Mouse (Mus musculus) forebrain, postnatal 0 days (tissue): ENCODE measurements around the gene Pdgfa. TPM values are rescaled to one million over a fixed set of nuclear protein-coding genes. Genes with fewer than 3 reads are reported as not detected.

Source experiments
- ATAC-seq: fragments of 200-750 bp; cut with Nextera tagmentation; 2 replicates; pipeline ENCODE4 v1.8.0; 2017; ENCODE audit warnings: mild to moderate bottlenecking, moderate library complexity
- DNase-seq: peaks from one replicate; pipeline ENCODE4 v3.0.0-alpha.2; 2015
- H3K27ac ChIP-seq: fragments of 300-500 bp; sonication (generic); 2 replicates; pipeline ENCODE4 v1.5.1; 2014; ENCODE audit warnings: low read depth, mild to moderate bottlenecking, antibody characterized with exemption, low read length, moderate library complexity, mixed read lengths
- H3K27me3 ChIP-seq: fragments of 300-500 bp; sonication (generic); 2 replicates; pipeline ENCODE4 v1.6.1; 2014; ENCODE audit warnings: mild to moderate bottlenecking, low read length, mixed read lengths; ENCODE audit not compliant: insufficient read depth
- H3K36me3 ChIP-seq: fragments of 300-500 bp; sonication (generic); 2 replicates; pipeline ENCODE4 v1.6.1; 2014; ENCODE audit warnings: mild to moderate bottlenecking, moderate library complexity; ENCODE audit not compliant: insufficient read depth
- H3K4me1 ChIP-seq: fragments of 300-500 bp; sonication (generic); 2 replicates; pipeline ENCODE4 v1.6.1; 2014; ENCODE audit warnings: antibody characterized with exemption; ENCODE audit not compliant: insufficient read depth
- H3K4me2 ChIP-seq: fragments of 300-500 bp; sonication (generic); 2 replicates; pipeline ENCODE4 v1.6.1; 2014; ENCODE audit warnings: low read depth, mild to moderate bottlenecking, moderate library complexity
- H3K4me3 ChIP-seq: fragments of 300-500 bp; sonication (generic); 2 replicates; pipeline ENCODE4 v1.5.1; 2014; ENCODE audit warnings: low read depth, low read length, mixed read lengths
- H3K9ac ChIP-seq: fragments of 300-500 bp; sonication (generic); 2 replicates; pipeline ENCODE4 v1.6.1; 2014; ENCODE audit warnings: mild to moderate bottlenecking
- H3K9me3 ChIP-seq: fragments of 300-500 bp; sonication (generic); 2 replicates; pipeline ENCODE4 v1.6.1; 2016; ENCODE audit warnings: low read length
- CTCF ChIP-seq: sonication (generic); IDR thresholded peaks from 2 replicates; pipeline ENCODE4 v1.5.1; 2016; ENCODE audit warnings: antibody characterized with exemption, control low read depth, low read depth
- WGBS: fragments of 180-500 bp; shearing (Covaris S2); extraction: QIAGEN DNeasy Blood & Tissue Kit; methylation state at CpG from one replicate; pipeline ENCODE4 v1.1.7; 2014; 5-methylcytosine and 5-hydroxymethylcytosine counted together
- polyA plus RNA-seq: library from polyadenylated mRNA; unstranded; fragments of >200 nt; fragmentation: Nextera tagmentation; extraction: Ambion mirVana; gene quantifications from 2 replicates; pipeline ENCODE4 v1.2.1, GENCODE M21; 2015
- total RNA-seq: library from RNA; depleted of rRNA; stranded (reverse); fragments of >200 nt; gene quantifications from 2 replicates; pipeline ENCODE4 v1.2.3, GENCODE M21; 2014

Gene Pdgfa
- total and polyA plus RNA-seq, 2 experiments from 2014 or later: 47.8 to 57.8 TPM

GRCm38 (mm10) chr5:138944551-138944950, 52.6 kb downstream of the Pdgfa start:
- DNase-seq: no peak
- H3K4me2 ChIP-seq: no peak overlapping the region
- no peak overlapping the region for H3K9ac ChIP-seq
- no peak for TF ChIP-seq CTCF
- no peak overlapping the region for H3K4me3 ChIP-seq
- no peaks in the 10 kb centered on the region for H3K9me3 ChIP-seq
- no peak overlapping the region for H3K27ac ChIP-seq
- H3K36me3 ChIP-seq: no peaks in the 10 kb centered on the region
- WGBS: 90% methylated on average over 7 of the region's 7 CpGs
- H3K4me1 ChIP-seq: 0 out of 2 replicates have a peak, but pooled peaks cover 15% of the 10 kb centered on the region
- no peaks in the 10 kb centered on the region for H3K27me3 ChIP-seq
- ATAC-seq: no peak

DNA sequence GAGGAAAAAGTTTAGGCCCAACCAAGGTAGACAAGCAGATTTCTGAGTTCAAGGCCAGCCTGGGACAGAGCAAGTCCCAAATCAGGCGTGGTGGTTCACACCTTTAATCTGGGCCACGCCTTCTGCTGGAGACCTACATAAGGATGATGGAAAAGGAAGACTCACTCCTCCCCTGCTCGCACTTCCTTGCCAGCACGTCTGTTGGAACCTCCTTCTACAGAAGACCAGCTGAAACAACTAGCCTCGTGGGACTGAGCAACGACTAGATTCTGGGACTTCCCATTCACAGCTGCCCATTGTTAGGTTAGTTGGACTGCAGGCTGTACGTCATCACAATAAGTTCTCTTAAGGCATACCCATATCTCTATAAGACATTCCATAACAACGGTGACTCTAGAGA, 55.3 kb downstream of the Pdgfa start:
- H3K9me3 ChIP-seq: no peaks in the 10 kb centered on the region
- H3K9ac ChIP-seq: no peak overlapping the region
- H3K4me2 ChIP-seq: no peak overlapping the region
- ATAC-seq (no peak), DNase-seq (no peak)
- H3K27ac ChIP-seq: no peak overlapping the region
- H3K4me1 ChIP-seq: no peaks in the 10 kb centered on the region
- H3K27me3 ChIP-seq: no peaks in the 10 kb centered on the region
- no peak for TF ChIP-seq CTCF
- no peak overlapping the region for H3K4me3 ChIP-seq
- 84% methylated on average over 8 of the region's 8 CpGs for WGBS
- H3K36me3 ChIP-seq: no peaks in the 10 kb centered on the region

DNA sequence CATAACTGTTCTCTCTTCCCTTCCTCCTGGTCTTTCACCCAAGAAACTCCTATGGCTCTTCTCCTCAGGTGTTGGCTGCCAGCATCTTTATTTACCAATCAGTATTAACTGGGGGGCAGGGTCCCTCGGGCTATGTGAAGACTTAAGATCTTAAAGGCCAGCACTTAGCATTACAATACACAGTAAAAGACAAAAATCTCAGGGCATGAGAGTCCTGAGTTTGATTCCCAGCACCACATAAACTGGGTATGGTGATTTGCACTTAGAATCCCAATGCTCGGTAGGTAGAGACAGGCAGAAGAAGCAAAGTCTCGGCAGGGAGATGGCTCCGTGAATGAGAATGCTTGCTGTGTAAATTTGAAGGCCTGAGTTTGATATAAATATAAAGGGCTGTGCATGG, 56.6 kb downstream of the Pdgfa start:
- ATAC-seq: no peak
- no peak overlapping the region for H3K9ac ChIP-seq
- no peak for DNase-seq
- no peaks in the 10 kb centered on the region for H3K4me1 ChIP-seq
- 78% methylated on average over 4 of the region's 4 CpGs for WGBS
- no peak overlapping the region for H3K27ac ChIP-seq
- H3K27me3 ChIP-seq: no peaks in the 10 kb centered on the region
- no peak overlapping the region for H3K4me3 ChIP-seq
- no peaks in the 10 kb centered on the region for H3K36me3 ChIP-seq
- TF ChIP-seq CTCF: no peak
- no peaks in the 10 kb centered on the region for H3K9me3 ChIP-seq
- H3K4me2 ChIP-seq: no peak overlapping the region

DNA sequence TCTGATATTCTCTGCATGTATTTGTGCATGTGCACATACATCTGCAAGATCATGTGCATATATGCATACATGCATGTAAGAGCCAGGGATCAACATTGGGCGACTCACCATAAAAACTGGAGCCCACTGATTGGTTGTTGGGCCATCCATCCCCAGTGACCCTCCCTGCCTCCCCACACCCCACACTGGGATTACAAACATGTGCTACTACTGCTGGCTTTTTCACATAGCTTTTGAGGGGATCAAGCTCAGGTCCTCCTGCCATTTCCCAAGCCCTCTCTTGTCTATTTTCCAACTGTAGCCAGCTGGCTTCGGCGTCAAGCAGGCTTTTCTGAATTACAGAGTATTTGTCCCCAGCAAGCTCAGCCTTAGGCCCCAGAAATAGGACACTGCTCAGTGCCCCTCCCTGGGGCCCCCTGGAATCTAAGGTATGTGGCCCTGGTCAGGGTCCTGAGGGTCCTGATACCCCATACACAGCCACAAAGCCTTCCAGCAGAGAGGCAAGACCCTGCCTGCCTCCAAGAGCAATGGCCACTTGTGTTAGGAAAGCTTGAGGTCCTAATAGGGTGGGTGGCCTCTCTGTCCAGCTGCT, 58.5 kb downstream of the Pdgfa start:
- no peaks in the 10 kb centered on the region for H3K27me3 ChIP-seq
- H3K4me3 ChIP-seq: no peak overlapping the region
- H3K36me3 ChIP-seq: no peaks in the 10 kb centered on the region
- no peak for ATAC-seq
- H3K9me3 ChIP-seq: no peaks in the 10 kb centered on the region
- DNase-seq: no peak
- H3K4me1 ChIP-seq: no peaks in the 10 kb centered on the region
- WGBS: 68% methylated on average over 3 of the region's 3 CpGs
- no peak for TF ChIP-seq CTCF
- H3K4me2 ChIP-seq: no peak overlapping the region
- no peak overlapping the region for H3K27ac ChIP-seq
- no peak overlapping the region for H3K9ac ChIP-seq

DNA sequence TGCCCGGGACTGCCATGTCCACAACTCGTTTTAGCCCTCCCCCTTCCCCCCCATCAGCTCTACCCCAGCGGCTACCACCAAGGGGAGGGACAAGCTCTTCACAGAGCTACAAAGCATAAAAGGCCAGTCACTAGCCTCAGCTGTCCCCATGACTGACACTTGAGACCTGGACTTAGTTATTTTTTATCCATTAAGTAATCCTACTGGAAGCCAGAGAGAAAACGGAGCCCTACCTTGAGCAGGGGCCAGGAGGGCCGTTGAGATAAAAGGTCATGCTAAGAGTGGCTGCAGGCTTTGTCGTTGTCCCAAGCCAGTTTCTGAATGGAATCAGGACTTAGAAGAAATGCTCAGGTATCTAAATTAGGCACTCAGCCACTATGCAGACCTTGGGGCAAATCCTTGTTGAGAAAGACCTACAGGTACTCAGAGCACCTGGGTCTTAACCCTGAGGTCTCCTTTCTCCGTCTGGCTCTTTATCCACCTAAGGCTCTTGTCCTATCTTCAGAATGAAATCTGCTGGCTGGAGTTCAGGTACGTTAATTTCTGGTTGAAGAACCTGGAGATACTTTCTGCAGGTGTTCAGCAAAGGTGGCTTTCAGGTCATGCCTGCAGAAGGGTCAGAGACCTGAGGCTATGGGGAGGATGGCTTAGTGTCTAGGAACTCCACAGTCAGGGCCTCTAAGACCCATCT, 60.6 kb downstream of the Pdgfa start:
- 83% methylated on average over 8 of the region's 8 CpGs for WGBS
- H3K9ac ChIP-seq: no peak overlapping the region

DNA sequence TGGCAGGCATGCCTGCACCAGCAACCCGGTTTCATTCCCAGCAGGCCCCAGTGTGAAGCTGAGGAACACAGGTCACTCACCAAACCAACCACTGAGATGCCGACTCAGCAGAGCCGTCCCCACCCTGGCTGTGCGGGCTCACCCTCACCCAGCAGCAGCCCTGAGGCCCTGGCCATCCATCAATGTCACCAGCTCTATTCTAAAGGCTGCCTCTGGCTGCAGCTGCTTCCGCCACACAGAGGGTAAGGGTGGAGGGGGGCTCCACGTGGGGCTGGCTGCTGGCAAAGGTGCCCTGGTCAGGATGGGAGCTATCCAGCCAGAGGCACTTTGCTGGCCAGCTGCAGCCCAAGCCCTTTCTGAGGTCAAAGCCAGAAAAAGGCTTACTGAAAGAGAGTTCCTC, 62.6 kb downstream of the Pdgfa start:
- TF ChIP-seq CTCF: no peak
- no peaks in the 10 kb centered on the region for H3K4me1 ChIP-seq
- no peak overlapping the region for H3K4me3 ChIP-seq
- H3K9me3 ChIP-seq: no peaks in the 10 kb centered on the region
- DNase-seq (no peak), ATAC-seq (no peak)
- no peaks in the 10 kb centered on the region for H3K36me3 ChIP-seq
- no peaks in the 10 kb centered on the region for H3K27me3 ChIP-seq
- H3K4me2 ChIP-seq: no peak overlapping the region
- H3K27ac ChIP-seq: no peak overlapping the region
- H3K9ac ChIP-seq: no peak overlapping the region
- 41% methylated on average over 6 of the region's 6 CpGs for WGBS

More for the DNA sequence above, 60.6 kb downstream of the Pdgfa start:
- no peaks in the 10 kb centered on the region for H3K4me1 ChIP-seq
- no peak for DNase-seq
- H3K4me3 ChIP-seq: no peak overlapping the region
- ATAC-seq: no peak
- H3K9me3 ChIP-seq: no peaks in the 10 kb centered on the region
- no peak overlapping the region for H3K4me2 ChIP-seq
- no peak overlapping the region for H3K27ac ChIP-seq
- H3K27me3 ChIP-seq: no peaks in the 10 kb centered on the region
- no peaks in the 10 kb centered on the region for H3K36me3 ChIP-seq
- no peak for TF ChIP-seq CTCF
